Mouse (Mus musculus) stomach, postnatal 0 days (tissue): ENCODE measurements around the gene Lipc. TPM values are rescaled to one million over a fixed set of nuclear protein-coding genes. Genes with fewer than 3 reads are reported as not detected.

Experiments used
- ATAC-seq: fragments of 200-750 bp; cut with Nextera tagmentation; 2 replicates; pipeline ENCODE4 v1.8.0; 2017; ENCODE audit not compliant: low FRiP score, low TSS enrichment
- DNase-seq: peaks from one replicate; pipeline ENCODE4 v3.0.0-alpha.2; 2016; ENCODE audit warnings: low spot score
- H3K27ac ChIP-seq: fragments of 300-500 bp; sonication (generic); replicated peaks from 2 replicates; pipeline ENCODE4 v1.5.1; 2014; ENCODE audit warnings: mild to moderate bottlenecking, control low read depth
- H3K27me3 ChIP-seq: fragments of 300-500 bp; sonication (generic); 2 replicates; pipeline ENCODE4 v1.6.1; 2014; ENCODE audit warnings: low read length; ENCODE audit not compliant: control insufficient read depth, insufficient read depth
- H3K36me3 ChIP-seq: fragments of 300-500 bp; sonication (generic); 2 replicates; pipeline ENCODE4 v1.6.1; 2014; ENCODE audit warnings: low read length, mixed read lengths; ENCODE audit not compliant: control insufficient read depth, insufficient read depth
- H3K4me1 ChIP-seq: fragments of 300-500 bp; sonication (generic); replicated peaks from 2 replicates; pipeline ENCODE4 v1.6.1; 2014; ENCODE audit warnings: antibody characterized with exemption; ENCODE audit not compliant: control insufficient read depth, insufficient read depth
- H3K4me2 ChIP-seq: fragments of 300-500 bp; sonication (generic); replicated peaks from 2 replicates; pipeline ENCODE4 v1.6.1; 2014; ENCODE audit warnings: low read depth, mild to moderate bottlenecking, control low read depth, moderate library complexity
- H3K4me3 ChIP-seq: fragments of 300-500 bp; sonication (generic); 2 replicates; pipeline ENCODE4 v1.5.1; 2014; ENCODE audit warnings: low read depth, low read length, control low read depth
- H3K9ac ChIP-seq: fragments of 300-500 bp; sonication (generic); 2 replicates; pipeline ENCODE4 v1.6.1; 2014; ENCODE audit warnings: mild to moderate bottlenecking, low read length, control low read depth, mixed read lengths
- H3K9me3 ChIP-seq: fragments of 300-500 bp; sonication (generic); 2 replicates; pipeline ENCODE4 v1.6.1; 2016; ENCODE audit warnings: low read length; ENCODE audit not compliant: control insufficient read depth
- CTCF ChIP-seq: IDR thresholded peaks from 2 replicates; pipeline ENCODE4 v1.5.1; 2016; ENCODE audit warnings: antibody characterized with exemption, low read depth, mild to moderate bottlenecking, moderate library complexity
- EP300 ChIP-seq: optimal IDR thresholded peaks from 2 replicates; pipeline ENCODE3; 2016; ENCODE audit warnings: antibody characterized with exemption
- WGBS: fragments of 180-500 bp; shearing (Covaris S2); extraction: QIAGEN DNeasy Blood & Tissue Kit; methylation state at CpG from one replicate; pipeline ENCODE4 v1.1.7; 2014; 5-methylcytosine and 5-hydroxymethylcytosine counted together
- polyA plus RNA-seq: library from polyadenylated mRNA; unstranded; fragments of >200 nt; fragmentation: Nextera tagmentation; extraction: Ambion mirVana; gene quantifications from 2 replicates; pipeline ENCODE4 v1.2.1, GENCODE M21; 2015

Gene Lipc
- polyA plus RNA-seq, 1 experiment from 2014 or later, result 1.2 TPM

DNA sequence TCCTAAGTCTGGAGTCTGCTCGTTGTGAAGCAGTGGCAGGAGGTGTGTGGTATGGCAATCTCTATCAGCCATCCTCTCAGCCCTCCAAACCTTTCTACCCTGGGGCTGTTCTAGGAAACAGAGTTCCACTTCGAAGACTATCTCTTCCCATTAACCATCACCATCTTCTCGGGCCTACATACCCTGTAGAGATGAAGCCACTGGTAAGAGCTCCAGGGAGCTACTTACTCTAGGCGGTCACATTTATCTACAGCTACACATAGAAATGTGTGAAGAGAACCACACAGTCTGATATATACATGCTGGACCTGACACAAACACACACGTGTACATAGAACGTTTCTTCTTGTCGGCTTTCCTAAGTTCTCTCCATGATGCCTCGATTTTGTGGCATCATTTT, 79.4 kb downstream of the Lipc start:
- 84% methylated on average over 8 of the region's 8 CpGs for WGBS
- H3K9me3 ChIP-seq, result no peaks in the 10 kb centered on the region
- no peaks in the 10 kb centered on the region for H3K27me3 ChIP-seq
- no peak overlapping the region for H3K27ac ChIP-seq
- H3K36me3 ChIP-seq, result no peaks in the 10 kb centered on the region
- no peaks in the 10 kb centered on the region for H3K4me1 ChIP-seq
- H3K9ac ChIP-seq, result no peak overlapping the region
- ATAC-seq (no peak), DNase-seq (no peak)
- no peak for TF ChIP-seq CTCF
- no peak for TF ChIP-seq EP300
- H3K4me3 ChIP-seq, result no peak overlapping the region
- H3K4me2 ChIP-seq, result no peak overlapping the region

DNA sequence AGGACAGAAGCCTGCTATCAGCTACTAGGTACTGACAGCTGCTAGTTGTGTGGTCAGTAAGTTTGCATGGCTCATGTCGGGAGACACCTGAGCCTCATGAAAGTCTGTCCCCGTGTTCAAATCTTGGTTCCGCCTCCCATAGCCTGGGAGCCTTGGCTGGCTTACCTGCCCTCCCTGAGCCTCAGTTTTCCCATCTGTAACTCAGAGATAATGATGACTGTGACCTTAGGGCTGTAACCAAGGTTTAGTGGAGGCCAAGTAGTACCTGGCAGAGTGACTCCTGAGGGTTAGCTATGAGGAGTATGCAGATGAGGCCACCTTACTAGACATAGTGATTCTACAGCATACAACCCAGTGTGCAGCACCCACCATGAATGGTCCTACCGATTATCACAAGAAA, 81.7 kb downstream of the Lipc start:
- Histone ChIP-seq H3K4me2 (no peak overlapping the region), H3K4me1 (no peaks in the 10 kb centered on the region), H3K27ac (no peak overlapping the region), H3K36me3 (no peaks in the 10 kb centered on the region), H3K4me3 (no peak overlapping the region), H3K9ac (no peak overlapping the region), H3K27me3 (no peaks in the 10 kb centered on the region), H3K9me3 (no peaks in the 10 kb centered on the region)
- ATAC-seq, result no peak
- no peak for TF ChIP-seq EP300
- no peak for TF ChIP-seq CTCF
- no peak for DNase-seq
- 90% methylated on average over 4 of the region's 4 CpGs for WGBS

DNA sequence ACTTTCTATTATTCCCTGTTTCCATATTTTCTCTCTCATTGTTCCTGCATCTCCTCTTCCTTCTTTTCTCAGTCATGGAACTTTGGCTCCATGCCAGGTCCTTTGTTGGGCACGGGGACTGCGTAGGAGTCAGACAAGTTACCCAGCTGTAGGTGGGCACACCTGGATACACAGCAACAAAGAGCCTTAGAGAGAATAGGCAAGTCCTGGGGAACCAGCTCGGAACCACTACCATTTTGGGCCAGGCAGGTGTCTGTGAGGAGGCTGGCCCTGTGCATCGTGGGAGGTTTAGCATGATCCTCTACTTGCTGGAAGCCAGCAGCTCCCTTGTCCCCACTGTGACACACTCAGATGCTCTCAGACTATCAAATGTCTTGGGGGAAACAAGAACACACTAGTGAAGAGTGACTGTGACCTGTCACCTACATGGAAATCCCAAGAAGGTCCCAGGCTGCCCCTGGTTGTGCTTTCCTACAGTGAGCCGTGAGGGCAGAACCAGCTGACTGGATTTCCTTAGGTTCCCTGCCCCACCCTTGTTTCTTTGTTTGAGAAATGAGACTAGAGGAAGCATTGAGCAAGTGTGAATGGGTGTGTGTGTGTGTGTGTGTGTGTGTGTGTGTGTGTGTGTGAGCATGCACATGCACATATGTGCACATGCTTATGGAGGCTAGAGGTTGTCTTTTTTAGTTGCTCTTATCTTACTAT, 82.7 kb downstream of the Lipc start:
- Histone ChIP-seq H3K4me2 (no peak overlapping the region), H3K9me3 (no peaks in the 10 kb centered on the region), H3K4me3 (no peak overlapping the region), H3K27me3 (no peaks in the 10 kb centered on the region), H3K36me3 (no peaks in the 10 kb centered on the region), H3K9ac (no peak overlapping the region), H3K27ac (peak overlapping the region; percentile 73), H3K4me1 (no peaks in the 10 kb centered on the region)
- DNase-seq (peak; percentile 52), ATAC-seq (peak; percentile 75)
- 55% methylated on average over 5 of the region's 5 CpGs for WGBS
- TF ChIP-seq CTCF (no peak), EP300 (no peak)

DNA sequence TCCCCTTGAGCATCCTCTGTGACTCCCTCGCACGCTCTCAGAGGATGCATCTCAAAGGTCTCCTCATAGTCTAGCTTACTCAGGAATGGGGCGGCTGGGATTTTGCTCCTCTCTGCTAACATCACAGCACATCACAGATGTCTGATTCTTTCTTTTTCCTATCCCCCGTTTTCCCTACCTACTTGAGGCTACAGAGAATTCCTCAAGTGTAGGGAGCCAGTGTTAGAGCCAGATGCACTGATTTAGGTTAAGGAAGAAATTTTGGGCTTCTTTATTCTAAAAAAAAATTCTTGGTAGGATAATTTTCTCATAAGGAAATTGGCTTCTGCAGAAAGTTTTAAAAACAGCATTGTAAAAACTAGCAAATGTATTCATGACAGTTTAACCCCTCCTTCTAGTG, 84.6 kb downstream of the Lipc start:
- Histone ChIP-seq H3K4me3 (no peak overlapping the region), H3K9ac (no peak overlapping the region), H3K4me1 (0 out of 2 replicates have a peak, but pooled peaks cover 2% of the 10 kb centered on the region), H3K9me3 (no peaks in the 10 kb centered on the region), H3K4me2 (no peak overlapping the region), H3K27ac (no peak overlapping the region), H3K36me3 (no peaks in the 10 kb centered on the region), H3K27me3 (no peaks in the 10 kb centered on the region)
- TF ChIP-seq CTCF (no peak), EP300 (no peak)
- 90% methylated on average over 4 of the region's 4 CpGs for WGBS
- ATAC-seq (no peak), DNase-seq (no peak)

DNA sequence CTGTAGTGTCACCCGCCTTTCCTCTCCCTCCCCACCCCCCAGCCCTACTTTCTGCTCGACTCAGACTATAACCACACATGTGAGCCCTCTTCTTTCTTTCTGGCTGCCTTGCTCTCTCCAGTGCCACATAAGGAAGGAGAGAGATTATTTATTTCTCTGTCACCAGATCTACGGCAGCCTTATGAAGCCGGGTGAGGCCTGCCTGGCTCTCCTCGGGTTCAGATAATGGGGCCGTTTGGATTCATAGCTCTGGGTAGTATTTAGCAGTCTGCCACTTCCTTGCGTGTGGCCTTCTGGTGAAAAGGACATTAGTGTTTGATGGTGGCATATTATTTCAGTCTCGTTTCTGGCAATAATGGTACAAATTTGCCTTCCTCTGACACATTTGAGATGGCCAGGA, 88.0 kb downstream of the Lipc start:
- no peak for DNase-seq
- H3K27me3 ChIP-seq, result no peaks in the 10 kb centered on the region
- TF ChIP-seq EP300, result no peak
- no peak for TF ChIP-seq CTCF
- no peaks in the 10 kb centered on the region for H3K36me3 ChIP-seq
- 49% methylated on average over 8 of the region's 8 CpGs for WGBS
- H3K27ac ChIP-seq, result peak overlapping the region; percentile 93
- no peak; the same call in 1 of the 2 replicates for ATAC-seq
- 0 out of 2 replicates have a peak overlapping the region, but pooled peaks have one; percentile 27 for H3K9ac ChIP-seq
- 0 out of 2 replicates have a peak, but pooled peaks cover 2% of the 10 kb centered on the region for H3K4me1 ChIP-seq
- H3K9me3 ChIP-seq, result no peaks in the 10 kb centered on the region
- H3K4me3 ChIP-seq, result no peak overlapping the region
- H3K4me2 ChIP-seq, result no peak overlapping the region

DNA sequence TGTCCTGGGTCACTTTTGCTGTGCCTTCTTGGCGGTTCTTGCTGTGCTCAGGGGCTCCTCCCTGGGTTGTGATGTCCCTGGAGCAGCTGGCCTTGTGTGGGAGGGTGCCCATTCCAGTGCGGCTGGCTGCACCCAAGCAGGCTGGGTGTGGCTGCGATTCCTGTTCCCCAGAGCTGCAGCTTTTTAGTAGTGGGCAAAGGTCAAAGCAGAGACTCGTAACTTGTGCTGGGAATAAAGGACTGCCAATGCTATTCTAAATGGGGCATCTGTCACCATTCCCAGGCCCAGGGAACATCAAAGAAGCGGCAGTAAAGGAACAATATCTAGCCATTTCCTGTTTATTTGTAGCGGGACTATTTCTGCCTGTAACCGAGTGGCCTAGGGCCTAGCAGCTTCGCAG, 88.7 kb downstream of the Lipc start:
- ATAC-seq (peak; percentile 93), DNase-seq (peak; percentile 85)
- Histone ChIP-seq H3K27me3 (no peaks in the 10 kb centered on the region), H3K27ac (peak overlapping the region; percentile 93), H3K36me3 (no peaks in the 10 kb centered on the region), H3K4me2 (no peak overlapping the region), H3K4me1 (0 out of 2 replicates have a peak, but pooled peaks cover 2% of the 10 kb centered on the region), H3K4me3 (no peak overlapping the region), H3K9ac (no peak overlapping the region; the same call in 1 of the 2 replicates), H3K9me3 (no peaks in the 10 kb centered on the region)
- 24% methylated on average over 8 of the region's 8 CpGs for WGBS
- TF ChIP-seq CTCF (no peak), EP300 (no peak)
